Mouse (Mus musculus) brain, embryonic 14.5 days (tissue): ENCODE results near the gene Zfp217.

Source experiments
- CTCF ChIP-seq: fragments of 200-500 bp; IDR thresholded peaks from 2 replicates; pipeline ENCODE4 v1.5.1; 2012; ENCODE audit warnings: inconsistent platforms, mild to moderate bottlenecking, moderate library complexity, borderline replicate concordance; ENCODE audit not compliant: insufficient read depth, insufficient read length; ENCODE audit errors: extremely low read depth
- POLR2A ChIP-seq: fragments of 200-500 bp; IDR thresholded peaks from 2 replicates; pipeline ENCODE4 v1.6.1; 2012; ENCODE audit warnings: mild to moderate bottlenecking, inconsistent platforms, borderline replicate concordance; ENCODE audit not compliant: poor library complexity, insufficient read depth, insufficient read length, severe bottlenecking; ENCODE audit errors: extremely low read depth

- TF ChIP-seq POLR2A (no peak), CTCF (no peak)
Measured at GRCm38 (mm10) chr2:170163671-170164462, 16.0 kb upstream of the Zfp217 start.
